Mouse (Mus musculus) hindbrain, embryonic 14.5 days (tissue): Measurements from ENCODE around the gene Klf4. TPM values are rescaled to one million over a fixed set of nuclear protein-coding genes. Genes with fewer than 3 reads are reported as not detected.

ENCODE experiments used
- ATAC-seq: fragments of 200-750 bp; cut with Nextera tagmentation; 2 replicates; pipeline ENCODE4 v1.8.0; 2017; ENCODE audit warnings: moderate number of reproducible peaks, mild to moderate bottlenecking, moderate TSS enrichment, moderate library complexity; ENCODE audit not compliant: low FRiP score
- DNase-seq: peaks from one replicate; pipeline ENCODE4 v3.0.0-alpha.2; 2015; ENCODE audit warnings: low spot score
- H3K27ac ChIP-seq: fragments of 300-500 bp; sonication (generic); 2 replicates; pipeline ENCODE4 v1.5.1; 2014; ENCODE audit warnings: mild to moderate bottlenecking, moderate library complexity
- H3K27me3 ChIP-seq: fragments of 300-500 bp; sonication (generic); 2 replicates; pipeline ENCODE4 v1.6.1; 2014; ENCODE audit warnings: mild to moderate bottlenecking, low read length, mixed read lengths; ENCODE audit not compliant: control insufficient read depth, insufficient read depth
- H3K36me3 ChIP-seq: fragments of 300-500 bp; sonication (generic); replicated peaks from 2 replicates; pipeline ENCODE4 v1.6.1; 2014; ENCODE audit not compliant: control insufficient read depth, insufficient read depth
- H3K4me1 ChIP-seq: fragments of 300-500 bp; sonication (generic); replicated peaks from 2 replicates; pipeline ENCODE4 v1.6.1; 2014; ENCODE audit warnings: antibody characterized with exemption, low read length, mixed read lengths; ENCODE audit not compliant: control insufficient read depth, insufficient read depth
- H3K4me2 ChIP-seq: fragments of 300-500 bp; sonication (generic); replicated peaks from 2 replicates; pipeline ENCODE4 v1.6.1; 2014; ENCODE audit warnings: mild to moderate bottlenecking, moderate library complexity
- H3K4me3 ChIP-seq: fragments of 300-500 bp; sonication (generic); replicated peaks from 2 replicates; pipeline ENCODE4 v1.5.1; 2014; ENCODE audit warnings: mild to moderate bottlenecking, low read length
- H3K9ac ChIP-seq: fragments of 300-500 bp; sonication (generic); 2 replicates; pipeline ENCODE4 v1.6.1; 2014
- H3K9me3 ChIP-seq: fragments of 300-500 bp; sonication (generic); 2 replicates; pipeline ENCODE4 v1.6.1; 2016; ENCODE audit warnings: low read length; ENCODE audit not compliant: control insufficient read depth
- WGBS: fragments of 180-500 bp; shearing (Covaris S2); extraction: QIAGEN DNeasy Blood & Tissue Kit; methylation state at CpG from one replicate; pipeline ENCODE4 v1.1.7; 2014; 5-methylcytosine and 5-hydroxymethylcytosine counted together
- polyA plus RNA-seq: library from polyadenylated mRNA; unstranded; fragments of >200 nt; fragmentation: Nextera tagmentation; extraction: Ambion mirVana; gene quantifications from 2 replicates; pipeline ENCODE4 v1.2.1, GENCODE M21; 2014

Klf4 gene
- polyA plus RNA-seq, 1 experiment from 2014 or later, result 3.7 TPM

- WGBS, result 73% methylated on average over 2 of the region's 2 CpGs
These were observed 20.9 kb downstream of the Klf4 start for GRCm38 (mm10) chr4:55511389-55511788.

GRCm38 (mm10) chr4:55508712-55509111 lies 23.6 kb downstream of the Klf4 start:
- Histone ChIP-seq H3K36me3 (no peaks in the 10 kb centered on the region), H3K4me1 (no peaks in the 10 kb centered on the region), H3K4me2 (no peak overlapping the region), H3K4me3 (no peak overlapping the region), H3K27me3 (no peaks in the 10 kb centered on the region; the same call in 1 of the 2 replicates), H3K27ac (no peak overlapping the region), H3K9me3 (no peaks in the 10 kb centered on the region), H3K9ac (no peak overlapping the region)
- no peak for ATAC-seq
- no peak for DNase-seq
- 90% methylated on average over 7 of the region's 7 CpGs for WGBS

More at GRCm38 (mm10) chr4:55511389-55511788, 20.9 kb downstream of the Klf4 start:
- no peak overlapping the region for H3K9ac ChIP-seq
- H3K36me3 ChIP-seq, result no peaks in the 10 kb centered on the region
- H3K9me3 ChIP-seq, result no peaks in the 10 kb centered on the region
- H3K4me3 ChIP-seq, result no peak overlapping the region
- H3K27me3 ChIP-seq, result peaks cover 3% of the 10 kb centered on the region; the same call in 1 of the 2 replicates
- H3K4me1 ChIP-seq, result 0 out of 2 replicates have a peak, but pooled peaks cover 2% of the 10 kb centered on the region
- no peak overlapping the region for H3K27ac ChIP-seq
- H3K4me2 ChIP-seq, result no peak overlapping the region
- ATAC-seq, result no peak
- DNase-seq, result no peak

- H3K27ac ChIP-seq, result no peak overlapping the region
- H3K4me3 ChIP-seq, result no peak overlapping the region
- no peak for DNase-seq
- no peaks in the 10 kb centered on the region for H3K36me3 ChIP-seq
- ATAC-seq, result no peak
- no peaks in the 10 kb centered on the region for H3K27me3 ChIP-seq
- no peak overlapping the region for H3K4me2 ChIP-seq
- 52% methylated on average over 1 of the region's 1 CpGs for WGBS
- no peaks in the 10 kb centered on the region for H3K4me1 ChIP-seq
- no peaks in the 10 kb centered on the region for H3K9me3 ChIP-seq
- H3K9ac ChIP-seq, result no peak overlapping the region
These were observed 33.6 kb downstream of the Klf4 start for GRCm38 (mm10) chr4:55498621-55499020.

- H3K4me1 ChIP-seq, result no peaks in the 10 kb centered on the region
- WGBS, result 82% methylated on average over 7 of the region's 7 CpGs
- no peak for ATAC-seq
These were observed 35.9 kb downstream of the Klf4 start for GRCm38 (mm10) chr4:55496416-55496815.

GRCm38 (mm10) chr4:55493261-55493660 lies 39.0 kb downstream of the Klf4 start:
- Histone ChIP-seq H3K4me1 (no peaks in the 10 kb centered on the region), H3K27me3 (no peaks in the 10 kb centered on the region), H3K9ac (no peak overlapping the region), H3K9me3 (no peaks in the 10 kb centered on the region), H3K27ac (no peak overlapping the region), H3K36me3 (no peaks in the 10 kb centered on the region), H3K4me2 (no peak overlapping the region), H3K4me3 (no peak overlapping the region)
- no peak for ATAC-seq
- 87% methylated on average over 3 of the region's 3 CpGs for WGBS
- no peak for DNase-seq

More at GRCm38 (mm10) chr4:55496416-55496815, 35.9 kb downstream of the Klf4 start:
- Histone ChIP-seq H3K36me3 (no peaks in the 10 kb centered on the region), H3K9me3 (no peaks in the 10 kb centered on the region), H3K4me2 (no peak overlapping the region), H3K9ac (no peak overlapping the region), H3K27ac (no peak overlapping the region), H3K27me3 (no peaks in the 10 kb centered on the region), H3K4me3 (no peak overlapping the region)
- DNase-seq, result no peak

GRCm38 (mm10) chr4:55489328-55489727 lies 42.9 kb downstream of the Klf4 start:
- Histone ChIP-seq H3K9me3 (no peaks in the 10 kb centered on the region), H3K36me3 (no peaks in the 10 kb centered on the region), H3K27ac (no peak overlapping the region), H3K27me3 (no peaks in the 10 kb centered on the region), H3K9ac (no peak overlapping the region), H3K4me1 (no peaks in the 10 kb centered on the region), H3K4me2 (no peak overlapping the region), H3K4me3 (no peak overlapping the region)
- 81% methylated on average over 3 of the region's 3 CpGs for WGBS
- no peak for DNase-seq
- ATAC-seq, result no peak

- ATAC-seq (no peak), DNase-seq (no peak)
- Histone ChIP-seq H3K27ac (no peak overlapping the region), H3K9me3 (no peaks in the 10 kb centered on the region), H3K27me3 (no peaks in the 10 kb centered on the region), H3K4me2 (no peak overlapping the region), H3K4me1 (no peaks in the 10 kb centered on the region), H3K9ac (no peak overlapping the region), H3K36me3 (no peaks in the 10 kb centered on the region), H3K4me3 (no peak overlapping the region)
- 88% methylated on average over 6 of the region's 6 CpGs for WGBS
These were observed 43.7 kb downstream of the Klf4 start for GRCm38 (mm10) chr4:55488604-55489003.

- 18% methylated on average over 25 of the region's 25 CpGs for WGBS
- Histone ChIP-seq H3K9ac (no peak overlapping the region), H3K9me3 (no peaks in the 10 kb centered on the region), H3K27ac (no peak overlapping the region), H3K4me2 (peak overlapping the region; percentile 48), H3K36me3 (no peaks in the 10 kb centered on the region), H3K4me1 (peaks cover 8% of the 10 kb centered on the region), H3K27me3 (no peaks in the 10 kb centered on the region), H3K4me3 (no peak overlapping the region)
- DNase-seq, result peak; percentile 80
- ATAC-seq, result peak; percentile 54; the same call in 1 of the 2 replicates
These were observed 51.9 kb downstream of the Klf4 start for GRCm38 (mm10) chr4:55480322-55480767.

- 58% methylated on average over 5 of the region's 5 CpGs for WGBS
- H3K4me3 ChIP-seq, result no peak overlapping the region
- no peaks in the 10 kb centered on the region for H3K36me3 ChIP-seq
- H3K4me2 ChIP-seq, result no peak overlapping the region
- H3K9me3 ChIP-seq, result no peaks in the 10 kb centered on the region
- no peak overlapping the region for H3K9ac ChIP-seq
- DNase-seq (no peak), ATAC-seq (peak; percentile 46; the same call in 1 of the 2 replicates)
- peaks cover 8% of the 10 kb centered on the region for H3K4me1 ChIP-seq
- H3K27ac ChIP-seq, result 0 out of 2 replicates have a peak overlapping the region, but pooled peaks have one; percentile 21
- no peaks in the 10 kb centered on the region for H3K27me3 ChIP-seq
These were observed 53.9 kb downstream of the Klf4 start for GRCm38 (mm10) chr4:55478333-55478732.

- Histone ChIP-seq H3K9me3 (no peaks in the 10 kb centered on the region), H3K4me1 (peaks cover 8% of the 10 kb centered on the region), H3K27me3 (no peaks in the 10 kb centered on the region), H3K4me3 (no peak overlapping the region), H3K4me2 (no peak overlapping the region), H3K27ac (no peak overlapping the region), H3K36me3 (no peaks in the 10 kb centered on the region), H3K9ac (no peak overlapping the region)
- WGBS, result 36% methylated on average over 4 of the region's 4 CpGs
- ATAC-seq, result peak; percentile 24; the same call in 1 of the 2 replicates
- DNase-seq, result peak; percentile 50
These were observed 54.3 kb downstream of the Klf4 start for GRCm38 (mm10) chr4:55477933-55478332.
